Mouse (Mus musculus): ENCODE measurements around the gene Bri3bp. TPM values are rescaled to one million over a fixed set of nuclear protein-coding genes. Genes with fewer than 3 reads are reported as not detected.
A peak's percentile ranks its signal among the peaks of the same experiment; 100 is the strongest.
"Not testable (repeated sequence)": the region's sequence is repeated elsewhere in the genome, so short reads cannot be mapped to it uniquely, and the experiment has no call there.

Bri3bp gene
- total RNA-seq, 4 experiments from 2014 or later = 44.4 to 61.8 (median 45.5) TPM

GRCm38 (mm10) chr5:125409348-125410090 lies 31.8 kb upstream of the Bri3bp start:
- DNase-seq (ENCODE audit: low spot score) = no peak

GRCm38 (mm10) chr5:125411972-125412530 lies 29.3 kb upstream of the Bri3bp start:
- peak; percentile 55 for DNase-seq (ENCODE audit: low spot score)

- DNase-seq (ENCODE audit: low spot score) = not testable (repeated sequence)
Measured at GRCm38 (mm10) chr5:125412536-125412935, 28.8 kb upstream of the Bri3bp start.

- peak; percentile 33 for DNase-seq (ENCODE audit: low spot score)
Measured at GRCm38 (mm10) chr5:125413763-125414162, 27.6 kb upstream of the Bri3bp start.

GRCm38 (mm10) chr5:125416183-125416582 lies 25.2 kb upstream of the Bri3bp start:
- no peak for DNase-seq (ENCODE audit: low spot score)

DNA sequence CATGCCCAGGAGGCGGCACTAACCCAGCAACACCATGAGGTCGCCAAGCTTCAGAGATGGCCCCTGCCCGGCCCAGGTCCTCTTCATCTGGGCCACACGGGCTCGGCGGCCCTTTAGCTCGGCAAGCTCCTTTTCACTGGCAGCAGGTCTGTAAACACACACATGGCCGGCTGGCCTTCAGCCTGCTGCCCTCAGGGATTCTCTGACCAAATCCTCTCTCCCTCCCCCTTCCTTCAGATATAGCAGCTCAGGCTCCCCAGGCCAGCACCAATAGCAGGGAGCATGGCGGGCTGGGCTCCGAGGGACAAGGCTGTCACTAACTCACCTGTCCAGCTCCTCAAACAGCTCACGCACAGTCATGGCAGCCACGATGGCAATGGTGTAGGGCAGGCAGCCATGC lies 22.7 kb upstream of the Bri3bp start:
- no peak for DNase-seq (ENCODE audit: low spot score)

DNA sequence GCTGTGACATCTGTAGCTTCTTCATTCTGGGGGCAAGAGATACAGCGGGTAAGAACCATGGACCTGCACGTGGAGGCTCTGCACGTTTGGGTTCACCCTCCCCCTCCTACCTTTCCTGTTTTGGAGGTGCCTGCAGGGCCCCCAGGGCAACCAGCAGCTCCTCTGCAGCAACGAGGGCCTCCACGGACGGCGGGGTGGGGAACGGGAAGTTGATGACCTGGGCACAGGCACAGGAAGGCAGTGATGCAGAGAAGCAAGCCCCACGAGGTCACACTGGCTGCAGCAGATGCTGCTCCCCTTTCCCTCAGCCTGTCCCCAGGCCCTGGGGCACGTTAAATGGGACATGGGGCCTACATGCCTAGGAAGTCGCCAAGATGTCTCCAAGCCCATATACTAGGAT lies 22.2 kb upstream of the Bri3bp start:
- no peak for DNase-seq (ENCODE audit: low spot score)

DNA sequence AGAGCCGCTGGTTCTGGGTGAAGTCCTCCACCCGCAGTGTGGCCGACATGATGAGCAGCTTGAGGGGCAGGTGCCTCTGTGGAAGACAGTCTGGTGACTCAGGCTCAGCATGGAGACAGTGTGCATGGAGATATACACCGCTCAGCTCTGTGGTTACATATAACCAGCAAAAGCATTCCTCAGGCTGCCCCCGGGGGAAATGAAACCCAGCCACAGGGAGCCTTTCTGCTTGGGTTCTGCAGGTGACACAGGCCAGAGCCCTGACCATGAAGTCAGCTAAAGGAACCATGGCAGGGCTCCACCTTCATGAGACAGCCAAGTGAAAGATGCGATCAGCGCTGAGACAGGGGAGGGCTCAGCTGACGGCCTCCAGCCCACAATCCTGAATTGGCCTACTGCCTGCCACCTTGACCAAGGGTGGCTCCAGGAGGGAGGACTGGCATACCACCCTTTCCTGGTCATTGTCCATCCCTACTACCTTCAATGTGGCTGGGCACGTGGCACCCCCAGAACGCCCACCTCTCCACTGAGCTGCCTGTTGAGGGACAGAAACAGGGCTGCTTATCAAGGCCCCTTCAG lies 15.6 kb upstream of the Bri3bp start:
- no peak for DNase-seq (ENCODE audit: low spot score)

DNA sequence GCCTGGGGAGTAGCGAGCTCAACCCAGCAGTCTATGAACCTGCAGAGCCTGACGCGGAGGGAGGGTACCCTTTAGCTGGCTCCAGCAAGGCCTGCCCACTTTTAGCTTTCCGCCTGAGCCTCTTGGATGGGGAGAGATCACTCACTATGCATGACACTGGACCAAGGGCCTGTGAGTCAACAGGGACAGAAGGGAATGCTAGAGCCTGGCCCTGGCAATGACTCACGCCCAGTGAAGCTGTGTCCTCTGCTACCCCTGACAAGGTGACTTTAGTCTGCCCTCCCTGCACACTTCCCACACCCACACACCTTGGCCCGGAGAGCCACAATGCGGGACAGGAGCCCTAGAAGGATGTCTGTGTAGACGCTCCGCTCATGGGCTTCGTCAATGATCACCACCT lies 15.0 kb upstream of the Bri3bp start:
- DNase-seq (ENCODE audit: low spot score) = no peak

- not testable (repeated sequence) for DNase-seq (ENCODE audit: low spot score)
Measured at GRCm38 (mm10) chr5:125432324-125432723, 9.0 kb upstream of the Bri3bp start.

DNA sequence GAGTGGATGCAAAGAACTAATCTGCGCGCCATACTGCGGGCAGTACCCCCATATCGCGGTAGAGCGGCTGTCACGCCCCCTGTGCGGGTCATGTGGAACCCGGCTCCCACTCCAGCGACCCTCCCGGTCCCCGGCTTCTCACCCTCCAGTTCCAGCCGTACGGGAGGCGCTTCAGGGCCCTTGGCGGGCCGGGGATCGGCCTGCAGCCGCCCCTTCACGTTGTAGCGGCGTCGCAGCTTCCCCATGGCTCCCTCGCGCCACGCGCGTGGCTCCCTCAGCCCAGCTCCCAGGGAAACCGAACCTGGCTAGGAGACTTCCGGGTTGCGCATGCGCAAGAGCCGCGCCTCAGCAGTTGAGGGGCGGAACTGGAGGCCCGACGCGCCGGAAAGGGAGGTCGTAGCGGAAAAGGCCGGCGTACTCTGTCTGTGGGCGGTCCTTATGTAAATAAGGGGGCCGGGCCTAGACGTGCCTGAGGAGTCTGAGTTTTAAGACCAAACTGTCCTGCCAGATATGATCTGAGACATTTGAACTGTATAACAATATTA lies 7.5 kb upstream of the Bri3bp start, which contains the start of gene Dhx37:
Dhx37 (minus strand) TSS at position 329 of the 545 bp plus-strand sequence.
- peak; percentile 92 for DNase-seq (ENCODE audit: low spot score)

GRCm38 (mm10) chr5:125434347-125434746 lies 7.0 kb upstream of the Bri3bp start:
- DNase-seq (ENCODE audit: low spot score) = not testable (repeated sequence)

DNA sequence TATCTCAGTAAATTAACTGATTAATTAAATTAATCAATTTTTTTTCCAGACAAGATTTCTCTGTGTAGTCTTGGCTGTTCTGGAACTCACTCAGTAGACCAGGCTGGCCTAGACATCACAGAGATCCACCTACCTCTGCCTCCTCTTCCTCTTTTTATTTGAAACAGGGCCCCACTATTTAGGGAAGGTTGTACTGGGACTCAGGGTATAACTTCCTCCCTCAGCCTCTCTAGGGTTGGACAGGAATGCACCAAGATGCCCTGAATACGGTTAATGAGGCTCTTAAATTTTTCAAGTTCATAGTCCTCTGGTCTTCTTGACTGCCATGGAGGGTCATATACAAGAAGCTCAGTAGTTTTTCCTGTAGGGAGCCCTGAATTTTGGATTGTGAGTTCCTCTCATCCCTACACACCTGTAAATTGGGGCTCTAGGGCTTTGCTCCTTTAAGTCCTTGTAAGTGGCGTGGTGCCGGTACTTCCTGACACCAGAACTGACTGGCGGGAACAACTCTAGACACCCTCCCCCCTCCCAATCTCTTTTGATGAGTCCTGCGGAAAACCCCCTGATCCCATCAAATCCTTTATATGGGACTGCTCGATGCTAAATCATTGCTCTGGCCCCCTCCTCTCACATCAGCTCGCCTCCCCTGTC lies 660 bp upstream of the Bri3bp start:
- no peak for DNase-seq (ENCODE audit: low spot score)

DNA sequence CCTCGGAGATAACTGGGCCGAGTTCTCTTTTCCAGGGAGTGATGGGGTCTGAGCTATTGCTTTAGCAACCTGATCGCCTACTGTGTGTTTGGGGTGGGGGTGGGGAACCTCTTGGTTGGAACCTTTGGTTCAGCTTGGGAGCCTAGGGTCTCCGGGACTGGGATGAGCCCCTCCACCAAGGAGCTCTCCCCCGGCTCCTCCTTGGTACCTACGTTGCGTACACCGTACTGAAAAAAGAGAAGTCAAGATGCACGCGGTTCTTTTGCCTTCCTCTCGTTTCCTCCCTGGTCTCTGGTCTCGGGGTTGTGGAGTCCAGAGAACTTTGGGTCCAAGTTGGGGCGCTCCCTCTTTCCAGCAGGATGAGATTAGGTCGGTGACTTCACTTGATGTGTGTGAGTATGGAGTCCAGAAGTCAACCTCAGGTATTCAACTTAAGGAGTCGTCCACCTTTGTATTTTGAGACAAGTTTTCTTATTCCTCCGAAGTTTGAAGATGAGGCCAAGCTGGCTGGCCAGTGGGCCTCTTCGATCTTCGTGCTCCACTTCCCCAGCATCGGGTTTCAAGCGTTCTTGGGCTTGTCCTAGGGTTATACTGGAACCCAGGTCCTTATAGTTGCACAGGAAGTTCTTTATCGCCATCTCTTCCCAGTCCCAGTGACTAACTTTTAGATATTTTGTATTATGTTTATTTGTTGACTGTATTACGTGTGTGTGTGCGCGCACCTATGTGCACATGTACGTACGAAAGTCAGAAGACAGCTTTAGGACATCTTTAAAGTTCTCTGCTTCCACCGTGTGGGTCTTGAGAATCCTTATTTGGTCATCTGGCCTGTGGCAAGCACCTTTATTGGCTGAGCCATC lies 998 bp downstream of the Bri3bp start:
- no peak for DNase-seq (ENCODE audit: low spot score)

DNA sequence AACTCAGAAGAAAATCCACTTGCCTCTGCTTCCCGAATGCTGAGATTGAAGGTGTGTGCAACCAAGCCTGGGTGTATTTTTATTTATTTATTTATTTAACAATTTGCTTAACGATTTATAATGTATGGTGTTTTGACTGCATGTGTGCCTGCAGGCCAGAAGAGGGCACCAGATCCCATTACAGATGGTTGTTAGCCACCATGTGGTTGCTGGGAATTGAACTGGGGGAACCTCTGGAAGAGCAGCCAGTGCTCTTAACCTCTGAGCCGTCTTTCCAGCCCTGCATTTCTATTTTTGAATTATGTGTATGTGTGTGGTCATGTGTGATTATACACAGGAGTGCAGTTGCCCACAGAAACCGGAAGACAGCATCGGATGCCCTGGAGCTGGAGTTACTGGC lies 2.0 kb downstream of the Bri3bp start:
- no peak for DNase-seq (ENCODE audit: low spot score)

GRCm38 (mm10) chr5:125443915-125444314 lies 2.5 kb downstream of the Bri3bp start:
- DNase-seq (ENCODE audit: low spot score) = no peak

- DNase-seq (ENCODE audit: low spot score) = no peak
Measured at GRCm38 (mm10) chr5:125444554-125444953, 3.2 kb downstream of the Bri3bp start.

DNA sequence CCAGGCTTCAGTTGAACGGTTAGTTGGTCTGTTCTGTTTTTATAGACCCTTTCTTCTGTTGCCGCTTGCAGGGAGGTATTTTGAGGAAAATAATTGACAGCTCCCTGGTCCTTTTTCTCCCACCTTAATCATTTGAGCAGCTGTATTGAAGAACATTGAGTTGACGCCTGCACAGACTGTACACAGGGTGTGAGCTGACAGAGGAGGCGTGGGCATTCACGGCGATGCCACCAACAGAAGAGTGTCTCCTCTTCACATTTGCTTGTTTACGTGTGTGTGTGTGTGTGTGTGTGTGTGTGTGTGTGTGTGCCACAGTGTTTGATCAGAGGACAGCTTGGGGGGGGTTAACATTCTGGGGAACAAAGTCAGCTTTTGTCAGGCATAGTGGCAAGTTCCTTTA lies 5.0 kb downstream of the Bri3bp start:
- DNase-seq (ENCODE audit: low spot score) = no peak

DNA sequence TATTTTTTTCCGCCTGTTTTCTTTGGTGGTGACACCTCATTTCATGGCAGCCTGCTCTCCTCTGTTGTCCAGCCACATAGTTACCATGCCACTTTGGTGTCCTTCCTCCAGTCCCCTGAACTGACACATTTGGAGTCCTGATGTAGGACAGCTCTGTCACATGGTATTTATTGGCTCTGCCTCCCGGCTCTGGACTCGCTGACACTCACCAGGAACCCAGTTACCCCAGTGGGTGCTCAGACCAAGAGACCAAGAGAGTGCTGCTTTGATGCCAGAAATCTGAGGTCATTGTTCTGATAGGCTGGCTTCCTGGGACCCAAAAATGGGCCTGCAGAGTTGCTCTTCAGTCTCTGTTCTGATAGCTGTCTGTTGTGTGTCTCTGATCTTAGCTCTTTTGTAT lies 6.7 kb downstream of the Bri3bp start:
- DNase-seq (ENCODE audit: low spot score) = peak; percentile 63

- DNase-seq (ENCODE audit: low spot score) = no peak
Measured at GRCm38 (mm10) chr5:125448631-125449030, 7.3 kb downstream of the Bri3bp start.

DNA sequence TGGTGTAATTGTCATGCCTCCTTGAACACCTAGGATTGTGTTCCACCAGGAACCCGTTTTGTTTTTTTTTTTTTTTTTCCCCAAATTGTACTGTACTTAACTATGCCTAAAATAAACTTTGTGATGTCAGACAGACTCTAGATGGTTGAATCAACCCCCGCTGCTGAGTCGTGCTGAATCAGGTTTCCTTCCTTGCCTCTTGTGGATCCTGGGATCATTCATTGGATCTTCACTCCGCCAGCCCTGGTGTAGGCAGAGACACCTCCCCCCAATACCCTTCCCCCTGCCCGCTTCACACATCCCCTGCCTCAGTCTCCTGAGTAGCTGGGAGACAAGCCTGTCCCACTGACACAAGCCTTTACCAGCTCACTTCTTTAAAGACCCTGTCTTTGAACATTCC lies 7.9 kb downstream of the Bri3bp start:
- no peak for DNase-seq (ENCODE audit: low spot score)

All from heart, adult 8-10 months (tissue).